Mouse (Mus musculus) heart, embryonic 12.5 days (tissue): ENCODE measurements around the gene Pdcd2. TPM values are rescaled to one million over a fixed set of nuclear protein-coding genes. Genes with fewer than 3 reads are reported as not detected.

ENCODE experiments used
- ATAC-seq: fragments of 200-750 bp; cut with Nextera tagmentation; 2 replicates; pipeline ENCODE4 v1.8.0; 2017; ENCODE audit warnings: moderate TSS enrichment, moderate library complexity; ENCODE audit not compliant: insufficient number of reproducible peaks, low FRiP score
- H3K27ac ChIP-seq: fragments of 300-500 bp; sonication (generic); 2 replicates; pipeline ENCODE4 v1.5.1; 2016; ENCODE audit warnings: mild to moderate bottlenecking, moderate library complexity; ENCODE audit not compliant: poor library complexity, severe bottlenecking
- H3K27me3 ChIP-seq: fragments of 300-500 bp; sonication (generic); replicated peaks from 2 replicates; pipeline ENCODE4 v1.6.1; 2016; ENCODE audit warnings: mild to moderate bottlenecking, moderate library complexity
- H3K36me3 ChIP-seq: fragments of 300-500 bp; sonication (generic); 2 replicates; pipeline ENCODE4 v1.6.1; 2016; ENCODE audit warnings: mild to moderate bottlenecking, moderate library complexity
- H3K4me1 ChIP-seq: fragments of 300-500 bp; sonication (generic); replicated peaks from 2 replicates; pipeline ENCODE4 v1.6.1; 2016; ENCODE audit warnings: mild to moderate bottlenecking
- H3K4me2 ChIP-seq: fragments of 300-500 bp; sonication (generic); 2 replicates; pipeline ENCODE4 v1.6.1; 2016; ENCODE audit warnings: mild to moderate bottlenecking, moderate library complexity
- H3K4me3 ChIP-seq: fragments of 300-500 bp; sonication (generic); 2 replicates; pipeline ENCODE4 v1.5.1; 2016; ENCODE audit warnings: mild to moderate bottlenecking
- H3K9ac ChIP-seq: fragments of 300-500 bp; sonication (generic); 2 replicates; pipeline ENCODE4 v1.6.1; 2016; ENCODE audit warnings: mild to moderate bottlenecking, moderate library complexity
- H3K9me3 ChIP-seq: fragments of 300-500 bp; sonication (generic); replicated peaks from 2 replicates; pipeline ENCODE4 v1.6.1; 2016; ENCODE audit warnings: mild to moderate bottlenecking, moderate library complexity
- WGBS: fragments of 180-500 bp; shearing (Covaris S2); methylation state at CpG from one replicate; pipeline ENCODE4 v1.1.7; 2016; 5-methylcytosine and 5-hydroxymethylcytosine counted together
- polyA plus RNA-seq: library from polyadenylated mRNA; unstranded; fragments of >200 nt; fragmentation: Nextera tagmentation; extraction: Ambion mirVana; gene quantifications from 2 replicates; pipeline ENCODE4 v1.2.1, GENCODE M21; 2016

Gene Pdcd2
- polyA plus RNA-seq, 1 experiment from 2014 or later, result 31.1 TPM

DNA sequence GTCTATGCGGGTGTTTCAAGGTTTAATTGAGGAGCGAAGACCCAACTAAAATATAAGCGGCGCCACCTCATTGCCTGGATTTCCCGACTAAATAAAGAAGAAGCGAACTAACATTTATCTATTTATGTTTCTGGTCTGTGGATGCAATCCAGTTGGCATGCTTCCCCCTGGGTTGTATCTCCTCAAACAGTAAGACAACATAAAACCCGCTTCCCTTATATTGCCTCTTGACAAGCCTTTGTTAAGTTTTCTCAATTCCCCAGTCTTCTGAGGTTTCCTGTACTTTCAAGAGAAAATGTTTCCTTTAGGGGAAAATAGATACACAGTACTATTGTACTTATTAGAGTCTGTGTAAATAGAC, 28.4 kb downstream of the Pdcd2 start:
- no peaks in the 10 kb centered on the region for H3K27me3 ChIP-seq
- peak overlapping the region; percentile 98 for H3K4me2 ChIP-seq
- peak overlapping the region; percentile 82; the same call in 1 of the 2 replicates for H3K9ac ChIP-seq
- no peak for ATAC-seq
- peaks cover 17% of the 10 kb centered on the region for H3K4me1 ChIP-seq
- H3K4me3 ChIP-seq, result peak overlapping the region; percentile 68
- H3K36me3 ChIP-seq, result peaks cover 22% of the 10 kb centered on the region
- 38% methylated on average over 7 of the region's 7 CpGs for WGBS
- no peaks in the 10 kb centered on the region for H3K9me3 ChIP-seq
- no peak overlapping the region for H3K27ac ChIP-seq

DNA sequence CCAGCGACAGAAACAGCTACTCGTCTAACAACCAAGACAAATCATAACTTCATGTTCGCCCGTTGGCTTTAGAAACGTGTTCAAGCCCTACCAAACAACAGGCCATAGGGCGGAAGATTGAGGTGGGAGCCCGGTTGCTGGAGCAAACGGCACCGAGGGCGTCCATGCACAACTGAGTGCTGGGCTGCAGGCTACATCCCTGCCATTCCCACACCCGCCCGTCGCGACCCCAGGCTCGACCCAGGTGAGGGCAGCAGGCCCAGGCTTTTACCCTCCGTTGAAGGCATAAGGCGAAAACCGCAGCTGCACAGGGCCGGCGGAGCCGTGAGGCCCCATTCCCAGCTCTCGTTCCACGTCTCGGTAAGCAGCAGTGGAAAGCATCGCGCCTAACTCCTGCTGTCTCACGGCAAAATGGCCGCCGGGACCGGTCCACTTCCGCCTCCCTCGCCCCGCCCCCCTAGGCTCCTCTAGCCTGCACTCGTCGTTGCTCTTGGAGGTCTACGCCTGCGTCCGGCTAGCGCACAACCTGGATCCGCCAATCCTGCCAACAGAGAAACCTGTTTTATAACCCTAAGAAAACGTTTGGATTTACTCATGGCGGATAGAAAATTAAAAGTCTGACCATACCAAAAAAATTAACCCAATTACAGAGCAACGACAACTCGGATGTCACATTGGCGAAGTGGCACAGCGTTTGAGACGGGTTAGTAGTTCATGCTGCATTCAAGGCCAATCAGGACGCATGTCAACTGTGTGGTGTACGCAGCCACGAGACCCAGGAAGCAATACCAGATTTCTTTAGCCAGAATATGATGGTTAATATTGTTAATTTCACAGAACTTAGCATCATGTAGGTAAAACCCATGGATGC, 29.0 kb downstream of the Pdcd2 start:
- Histone ChIP-seq H3K27ac (peak overlapping the region; percentile 86), H3K4me1 (peaks cover 17% of the 10 kb centered on the region), H3K4me2 (peak overlapping the region; percentile 98), H3K27me3 (no peaks in the 10 kb centered on the region), H3K9ac (peak overlapping the region; percentile 82), H3K9me3 (no peaks in the 10 kb centered on the region), H3K36me3 (peaks cover 25% of the 10 kb centered on the region), H3K4me3 (peak overlapping the region; percentile 68)
- peak; percentile 95 for ATAC-seq
- under 1% methylated on average over 50 of the region's 50 CpGs for WGBS

- H3K36me3 ChIP-seq, result peaks cover 60% of the 10 kb centered on the region
- H3K4me3 ChIP-seq, result no peak overlapping the region
- WGBS, result 84% methylated on average over 7 of the region's 7 CpGs
- no peak overlapping the region for H3K9ac ChIP-seq
- H3K9me3 ChIP-seq, result no peaks in the 10 kb centered on the region
- H3K27ac ChIP-seq, result no peak overlapping the region; the same call in 1 of the 2 replicates
- ATAC-seq, result no peak
- H3K27me3 ChIP-seq, result no peaks in the 10 kb centered on the region
- H3K4me1 ChIP-seq, result peaks cover 10% of the 10 kb centered on the region
- H3K4me2 ChIP-seq, result no peak overlapping the region
Measured at GRCm38 (mm10) chr17:15490542-15490941, 36.6 kb downstream of the Pdcd2 start.

DNA sequence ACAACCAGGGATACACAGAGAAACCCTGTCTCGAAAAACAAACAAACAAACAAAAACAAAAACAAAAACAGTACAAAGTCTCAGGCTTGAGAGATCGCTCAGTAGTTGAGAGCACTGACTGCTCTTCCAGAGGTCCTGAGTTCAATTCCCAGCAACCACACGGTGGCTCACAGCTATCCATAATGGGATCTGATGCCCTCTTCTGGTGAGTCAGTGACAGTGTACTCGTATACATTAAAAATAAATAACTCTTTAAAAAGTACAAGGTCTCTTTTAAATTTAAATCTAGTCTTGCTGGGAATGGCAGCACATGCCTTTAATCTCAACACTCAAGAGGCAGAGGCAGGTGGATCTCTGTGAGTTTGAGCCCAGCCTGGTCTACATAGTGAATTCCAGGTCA, 54.4 kb downstream of the Pdcd2 start:
- H3K36me3 ChIP-seq, result peaks cover 77% of the 10 kb centered on the region
- no peak overlapping the region for H3K4me3 ChIP-seq
- no peaks in the 10 kb centered on the region for H3K27me3 ChIP-seq
- H3K27ac ChIP-seq, result no peak overlapping the region
- no peak overlapping the region for H3K9ac ChIP-seq
- H3K4me1 ChIP-seq, result no peaks in the 10 kb centered on the region
- ATAC-seq, result no peak
- 87% methylated on average over 4 of the region's 4 CpGs for WGBS
- no peaks in the 10 kb centered on the region for H3K9me3 ChIP-seq
- H3K4me2 ChIP-seq, result no peak overlapping the region

Other genes with a start within 250 kb of the Pdcd2 start
- 10.1 and 11.8 TPM in 2 replicates for gene Dll1, start 150.4 kb downstream of the Pdcd2 start, polyA plus RNA-seq
- 17.2 and 17.3 TPM in 2 replicates for gene Fam120b, start 131.1 kb downstream of the Pdcd2 start, polyA plus RNA-seq
- gene Psmb1, start 27.6 kb downstream of the Pdcd2 start, polyA plus RNA-seq, result 199 and 201 TPM in 2 replicates
- gene Tbp, start 27.4 kb downstream of the Pdcd2 start, polyA plus RNA-seq, result 26.6 and 29.2 TPM in 2 replicates
- gene Prdm9, start 37.1 kb upstream of the Pdcd2 start, polyA plus RNA-seq, result 1.6 TPM in 2 replicates
- 27.8 and 28.0 TPM in 2 replicates for gene Chd1, start 177.7 kb upstream of the Pdcd2 start, polyA plus RNA-seq